Comparison of ENCODE assay signal across 9 mouse cellular contexts in genomic region chr8:13740323-13740770, GRCm38 (mm10). TPM values are rescaled to one million over a fixed set of nuclear protein-coding genes. Genes with fewer than 3 reads are reported as not detected.
DNase-seq lines count a peak whose midpoint lies in the region; ATAC-seq lines count a peak whose summit lies in the region.
"Had no signal": no experiment of that assay in that cellular context is flagged by ENCODE, and none has a peak within 500 bp of the region (broad histone marks: within the 10 kb centered on the region; RNA-seq: fewer than 3 reads in every experiment).

No protein-coding gene starts in this region.

- no peak overlapping the region for H3K4me2 ChIP-seq in midbrain, embryonic 13.5 days (replicated peaks)
- no peak overlapping the region for H3K4me2 ChIP-seq in midbrain, embryonic 16.5 days (ENCODE audit: low read length)

- H3K27ac ChIP-seq in midbrain, embryonic 13.5 days = no peak overlapping the region
- H3K27ac ChIP-seq in midbrain, embryonic 16.5 days (ENCODE audit: low read length) = no peak overlapping the region

- no peak overlapping the region for H3K4me3 ChIP-seq in midbrain, embryonic 13.5 days (replicated peaks)
- no peak overlapping the region for H3K4me3 ChIP-seq in midbrain, embryonic 16.5 days (ENCODE audit: low read depth, low read length)

- no peak overlapping the region for H3K9ac ChIP-seq in midbrain, embryonic 13.5 days (replicated peaks)
- no peak overlapping the region for H3K9ac ChIP-seq in midbrain, embryonic 16.5 days (ENCODE audit: low read depth, low read length)

- WGBS in midbrain, embryonic 13.5 days = 77% methylated on average over 6 of the region's 6 CpGs
- WGBS in midbrain, embryonic 16.5 days = 55% methylated on average over 6 of the region's 6 CpGs

- no peak for ATAC-seq in midbrain, embryonic 13.5 days
- ATAC-seq in midbrain, embryonic 16.5 days = no peak

- no peaks in the 10 kb centered on the region for H3K4me1 ChIP-seq in midbrain, embryonic 13.5 days (replicated peaks)
- H3K4me1 ChIP-seq in midbrain, embryonic 16.5 days (ENCODE audit: control insufficient read depth, insufficient read depth, low read length) = no peaks in the 10 kb centered on the region

- intact Hi-C loops in heart, postnatal 14 days (cut with DNase I) = no loop called here
- intact Hi-C loops in left cerebral cortex, postnatal 4 days (cut with DNase I) = no loop called here

- H3K36me3 ChIP-seq in midbrain, embryonic 13.5 days = no peaks in the 10 kb centered on the region
- no peaks in the 10 kb centered on the region for H3K36me3 ChIP-seq in midbrain, embryonic 16.5 days (ENCODE audit: control insufficient read depth, insufficient read depth, low read length)

- no peaks in the 10 kb centered on the region for H3K9me3 ChIP-seq in midbrain, embryonic 13.5 days
- H3K9me3 ChIP-seq in midbrain, embryonic 16.5 days (replicated peaks; ENCODE audit: control insufficient read depth, low read length, poor library complexity, severe bottlenecking) = no peaks in the 10 kb centered on the region

- peak; percentile 22 for DNase-seq in ovary, postnatal 36 days (ENCODE audit: low spot score)
- no peak for DNase-seq in ovary, postnatal 10 days (ENCODE audit: low spot score)
- peak; percentile 12 for DNase-seq in embryo, embryonic 9.5 days (ENCODE audit: extremely low spot score)
- DNase-seq in heart, postnatal 14 days = peak; percentile 47 to 56
- peak; percentile 27 for DNase-seq in left cerebral cortex, postnatal 4 days
- peak; percentile 28 for DNase-seq in right cerebral cortex, postnatal 14 days

- no peaks in the 10 kb centered on the region for H3K27me3 ChIP-seq in midbrain, embryonic 13.5 days
- no peaks in the 10 kb centered on the region for H3K27me3 ChIP-seq in midbrain, embryonic 16.5 days (ENCODE audit: control insufficient read depth, insufficient read depth, low read depth, low read length)

RNA-seq across cellular contexts. Expression of gene Cdc16, which starts 17.1 kb away (rescaled TPM):
- total RNA-seq in heart, postnatal 14 days (2021) = 10 to 100 TPM; 32.3 to 33.4 TPM
- total RNA-seq in left cerebral cortex, postnatal 4 days (2021) = 10 to 100 TPM; 70.1 to 76.1 TPM
- 193 and 199 TPM in 2 replicates for polyA plus RNA-seq in midbrain, embryonic 13.5 days (2015; fragmentation: Nextera tagmentation; extraction: Ambion mirVana)
- 145 and 156 TPM in 2 replicates for polyA plus RNA-seq in midbrain, embryonic 16.5 days (2015; fragmentation: Nextera tagmentation; extraction: Ambion mirVana)

RNA-seq across cellular contexts. Expression of gene Cfap97d2, which starts 34.7 kb away (rescaled TPM):
- not detected for total RNA-seq in heart, postnatal 14 days (2021)
- 1 to 10 TPM in 1 of 2 experiments, under 1 TPM in 1; 0.66 to 1.9 TPM for total RNA-seq in left cerebral cortex, postnatal 4 days (2021)
- 2.2 and 3.1 TPM in 2 replicates for polyA plus RNA-seq in midbrain, embryonic 13.5 days (2015; fragmentation: Nextera tagmentation; extraction: Ambion mirVana)
- 1.4 and 1.9 TPM in 2 replicates for polyA plus RNA-seq in midbrain, embryonic 16.5 days (2015; fragmentation: Nextera tagmentation; extraction: Ambion mirVana)
- total RNA-seq: liver, adult 2 months had no signal
- polyA plus RNA-seq: liver, adult 2 months had no signal

RNA-seq across cellular contexts. Expression of gene Upf3a, which starts 45.1 kb away (rescaled TPM):
- 10 to 100 TPM; 12.0 to 13.3 TPM for total RNA-seq in heart, postnatal 14 days (2021)
- 10 to 100 TPM; 32.4 to 34.6 TPM for total RNA-seq in left cerebral cortex, postnatal 4 days (2021)
- 41.9 and 42.7 TPM in 2 replicates for polyA plus RNA-seq in midbrain, embryonic 13.5 days (2015; fragmentation: Nextera tagmentation; extraction: Ambion mirVana)
- polyA plus RNA-seq in midbrain, embryonic 16.5 days (2015; fragmentation: Nextera tagmentation; extraction: Ambion mirVana) = 38.9 and 41.3 TPM in 2 replicates
